Mouse (Mus musculus) adipocyte (in vitro differentiated cells): ENCODE results near the gene Tnk2.
A peak's percentile ranks its signal among the peaks of the same experiment; 100 is the strongest.

Experiments used
- DNase-seq: peaks from one replicate; pipeline ENCODE4 v3.0.0-alpha.2; 2016; ENCODE audit warnings: low spot score

Tnk2 gene

DNA sequence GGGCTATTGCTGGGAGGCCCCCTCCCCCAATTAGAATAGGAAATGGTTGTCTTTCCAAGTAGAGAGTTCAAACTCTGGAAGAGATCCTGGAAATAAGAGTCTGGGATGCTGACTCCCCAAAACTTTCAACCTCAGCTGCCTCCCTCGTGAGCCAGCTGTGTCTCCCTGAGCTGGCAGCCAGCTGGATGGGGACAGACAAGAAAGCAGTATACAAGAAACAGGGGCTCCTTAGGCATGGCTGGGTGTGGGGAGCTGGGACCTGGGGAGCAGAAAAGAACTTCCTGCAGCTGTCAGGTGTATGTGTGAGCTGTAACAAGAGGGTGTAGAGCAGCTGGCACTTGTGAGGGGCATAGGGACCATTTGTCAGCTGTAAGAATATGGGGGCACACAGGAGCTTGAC, 16.4 kb downstream of the Tnk2 start:
- DNase-seq = peak; percentile 73

GRCm38 (mm10) chr16:32660557-32661321, 17.1 kb downstream of the Tnk2 start:
- peak; percentile 97 for DNase-seq

DNA sequence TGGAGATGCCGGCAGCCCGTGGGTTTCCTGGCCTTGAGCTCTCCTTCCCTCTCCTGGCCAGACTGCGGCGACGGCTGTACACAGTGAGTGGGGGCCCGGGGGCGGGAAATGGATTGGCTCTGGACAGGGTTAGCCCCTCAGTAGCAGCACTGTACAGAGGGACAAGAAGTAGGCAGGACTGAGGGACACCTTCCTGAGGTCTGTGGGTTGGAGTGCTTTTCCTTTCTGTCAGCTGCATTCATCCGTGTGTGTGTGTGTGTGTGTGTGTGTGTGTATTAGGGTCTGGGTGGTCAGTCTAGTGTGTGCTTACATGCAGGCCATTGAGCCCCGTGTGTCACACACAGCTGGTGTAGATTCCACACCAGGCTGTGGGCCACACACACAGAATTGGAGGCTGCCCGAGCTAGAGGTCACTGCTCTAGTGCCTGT, 17.8 kb downstream of the Tnk2 start:
- DNase-seq = no peak

DNA sequence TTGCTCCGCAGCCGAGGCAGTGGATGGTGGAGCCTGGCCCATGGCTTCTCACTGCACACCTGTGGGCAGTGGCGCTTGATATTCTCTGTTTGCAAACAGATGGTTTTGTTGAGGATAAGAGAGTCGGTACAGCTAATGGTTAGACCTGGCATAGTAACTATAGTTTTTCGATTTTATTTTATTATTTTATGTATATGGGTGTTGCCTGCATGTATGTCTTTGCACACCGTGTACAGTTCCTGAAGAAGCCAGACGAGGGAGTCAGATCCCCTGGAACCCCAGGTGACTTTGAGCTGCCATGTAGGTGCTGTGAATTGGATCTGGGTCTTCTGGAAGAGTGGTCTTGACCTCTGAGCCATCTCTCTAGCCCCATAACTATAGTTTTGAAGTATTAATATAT, 18.7 kb downstream of the Tnk2 start:
- no peak for DNase-seq

GRCm38 (mm10) chr16:32663231-32663858, 19.7 kb downstream of the Tnk2 start:
- no peak for DNase-seq

GRCm38 (mm10) chr16:32664211-32664610, 20.5 kb downstream of the Tnk2 start:
- DNase-seq = no peak

DNA sequence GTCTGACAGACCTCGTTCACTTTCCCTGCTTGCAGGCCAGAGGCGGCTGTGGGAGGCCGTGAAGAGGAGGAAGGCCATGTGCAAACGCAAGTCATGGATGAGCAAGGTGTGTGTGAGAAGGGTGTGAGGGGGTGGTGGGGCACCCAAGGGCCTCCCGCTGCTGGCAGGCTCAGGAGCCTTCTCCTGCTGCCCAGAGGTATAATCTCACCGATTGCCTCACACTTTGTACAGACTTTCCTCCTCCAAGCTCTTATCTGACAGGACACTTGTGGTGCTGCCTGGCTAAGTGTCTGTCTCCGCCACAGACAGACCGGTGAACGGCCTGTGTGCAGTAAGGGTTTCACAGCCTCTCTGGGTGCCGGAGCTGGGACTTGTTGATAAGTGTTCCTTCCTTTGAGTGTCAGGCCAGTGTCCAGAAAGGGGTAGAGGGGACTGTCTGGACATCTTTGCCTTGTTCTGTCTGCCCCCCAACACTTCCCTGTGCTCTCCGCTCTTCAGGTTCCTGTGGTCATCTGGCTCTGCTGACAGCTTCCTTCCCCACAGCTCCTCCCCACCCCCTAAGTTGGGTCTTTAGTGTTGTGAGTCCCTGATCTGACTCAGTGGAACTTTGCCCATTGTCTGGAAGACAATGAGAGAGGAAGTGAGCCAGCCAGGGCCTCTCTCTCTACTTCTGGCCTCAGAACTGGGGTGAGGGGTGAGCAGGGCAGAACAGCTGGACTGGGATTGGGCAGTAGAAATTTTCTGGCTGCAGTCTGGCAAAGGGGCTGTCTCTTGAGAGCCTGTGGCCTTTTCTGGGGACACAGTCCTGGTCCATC, 22.4 kb downstream of the Tnk2 start:
- peak; percentile 97 for DNase-seq

DNA sequence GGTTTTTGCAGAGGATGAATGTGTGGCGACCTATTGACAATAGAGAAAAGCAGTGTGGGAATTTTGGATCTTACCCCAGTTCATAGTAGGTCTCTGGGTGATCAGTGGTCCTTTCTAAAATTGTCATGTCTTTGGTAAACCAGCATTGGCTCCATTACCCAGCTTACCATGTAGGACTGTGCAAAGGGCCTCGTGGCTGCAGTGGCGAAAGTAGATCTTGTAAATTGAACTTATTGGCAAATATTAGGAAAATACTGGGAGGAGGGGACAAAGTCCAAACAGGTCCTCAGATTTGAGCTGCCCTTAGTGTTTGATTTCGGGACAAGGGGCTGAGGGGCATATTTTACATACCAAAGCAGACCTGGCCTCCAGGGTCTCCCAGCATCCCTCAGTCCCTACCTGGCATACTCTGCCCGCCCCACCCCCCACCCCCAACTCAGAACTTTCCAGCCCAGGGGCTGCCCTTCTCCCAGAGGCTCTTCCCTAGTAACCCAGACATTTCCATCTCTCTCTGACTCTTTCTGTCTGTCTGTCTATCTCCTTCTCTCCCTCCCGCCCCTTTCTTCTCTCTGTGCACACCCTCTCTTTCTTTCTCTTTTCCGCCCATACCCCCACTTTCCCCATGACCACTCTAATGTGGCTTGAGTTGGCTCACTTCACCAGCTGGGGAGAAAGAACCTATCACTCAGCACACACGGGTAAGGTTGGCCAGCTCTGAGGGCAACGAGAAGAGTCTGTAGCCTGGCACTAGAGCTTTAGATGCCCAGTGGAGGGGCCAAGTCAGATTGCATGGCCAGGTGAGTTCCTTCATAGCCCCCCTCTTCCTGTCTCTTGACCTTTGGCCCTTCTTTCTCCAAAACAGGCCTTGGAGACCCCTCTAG, 23.2 kb downstream of the Tnk2 start:
- no peak for DNase-seq

GRCm38 (mm10) chr16:32667552-32667872, 23.8 kb downstream of the Tnk2 start:
- DNase-seq = no peak

- DNase-seq = no peak
These were observed 24.4 kb downstream of the Tnk2 start for GRCm38 (mm10) chr16:32668030-32668429.

DNA sequence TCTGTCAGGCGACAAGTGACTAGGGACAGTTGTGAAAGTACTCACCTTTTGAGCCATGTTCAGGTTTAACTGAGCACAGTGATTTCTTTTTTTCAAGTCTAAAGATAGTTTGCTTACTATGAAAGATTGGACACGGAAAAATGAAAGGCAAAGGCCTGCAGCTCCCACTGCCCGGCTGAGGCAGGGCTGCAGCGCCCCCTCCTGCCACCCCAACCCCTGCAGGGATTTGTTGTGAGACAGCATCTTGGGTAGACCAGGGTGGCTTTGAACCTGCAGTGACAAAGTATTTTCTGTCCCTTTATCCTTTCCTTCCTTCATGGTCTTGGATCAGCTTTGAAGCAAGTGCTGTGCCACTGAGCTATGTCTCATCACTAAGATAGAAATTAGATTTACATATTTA, 24.8 kb downstream of the Tnk2 start:
- DNase-seq = no peak

DNA sequence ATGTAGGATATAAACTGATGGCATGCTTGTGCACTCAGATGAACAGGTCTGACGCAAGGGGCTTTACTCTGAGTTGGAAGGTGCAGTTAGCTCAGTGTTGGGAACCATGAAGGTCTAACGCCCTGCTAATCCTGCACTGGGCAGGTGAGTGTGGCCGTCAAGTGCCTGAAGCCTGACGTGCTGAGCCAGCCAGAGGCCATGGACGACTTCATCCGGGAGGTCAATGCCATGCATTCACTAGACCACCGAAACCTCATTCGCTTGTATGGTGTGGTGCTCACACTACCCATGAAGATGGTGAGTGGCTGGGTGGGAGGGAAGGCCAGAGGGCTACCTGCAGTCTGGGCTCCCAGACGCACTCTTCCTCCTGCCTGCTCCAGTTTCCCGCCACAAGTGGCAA, 25.6 kb downstream of the Tnk2 start:
- no peak for DNase-seq

GRCm38 (mm10) chr16:32670354-32671124, 26.9 kb downstream of the Tnk2 start:
- no peak for DNase-seq

GRCm38 (mm10) chr16:32671206-32671887, 27.7 kb downstream of the Tnk2 start:
- DNase-seq = no peak

DNA sequence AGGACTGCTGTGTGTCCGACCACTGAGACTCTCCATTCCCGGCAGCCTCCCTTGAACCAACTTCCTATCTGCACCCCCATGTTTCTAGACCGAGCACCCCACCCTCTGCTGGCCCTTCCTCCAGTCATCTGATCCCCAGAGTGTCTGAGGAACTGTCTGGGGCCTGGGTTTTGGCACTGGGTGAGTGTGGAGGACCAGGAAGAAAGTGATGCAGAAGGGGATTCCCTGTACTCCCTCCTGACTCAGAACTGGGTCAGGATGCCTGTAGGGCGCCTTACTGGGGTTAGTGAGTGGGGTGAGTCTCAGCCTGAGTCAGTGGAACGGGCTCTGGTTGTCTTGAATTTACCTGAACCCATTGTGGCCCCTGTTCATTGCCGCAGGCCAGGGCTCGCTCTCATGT, 28.6 kb downstream of the Tnk2 start:
- DNase-seq = no peak

DNA sequence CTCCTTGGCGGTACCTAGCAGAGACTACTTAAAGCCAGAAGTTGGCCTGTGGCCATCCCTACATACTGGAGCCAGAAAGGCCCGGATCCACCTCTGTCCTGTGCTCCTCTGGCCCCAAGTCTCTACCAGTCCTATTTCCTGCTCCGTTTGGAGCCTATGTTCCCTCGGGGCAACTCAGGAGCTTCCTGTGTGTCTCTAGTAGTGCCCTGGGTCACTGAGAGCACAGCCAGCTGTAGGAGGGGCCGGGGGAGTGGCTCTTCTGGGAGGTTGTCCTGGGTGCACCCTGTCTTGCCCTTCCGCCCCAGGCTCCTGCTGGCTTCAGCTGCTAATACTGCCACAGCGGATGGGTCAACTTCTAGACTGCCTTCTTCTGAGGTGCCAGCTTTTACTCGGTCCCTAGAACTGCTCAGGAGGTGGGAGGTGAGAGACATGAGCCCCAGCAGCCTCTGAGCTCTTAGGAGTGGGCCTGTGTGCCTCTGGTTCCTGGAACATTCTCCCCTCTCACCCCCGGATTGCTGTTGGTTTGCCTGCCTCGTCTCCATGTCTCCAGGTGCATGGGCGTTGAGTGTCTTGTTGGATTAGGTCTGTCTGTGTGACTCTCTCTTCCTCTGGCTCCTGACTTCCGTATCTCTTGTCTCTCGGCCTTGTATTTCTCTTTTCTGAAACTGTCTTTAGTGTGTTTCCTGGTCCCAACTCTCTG, 29.3 kb downstream of the Tnk2 start:
- peak; percentile 91 for DNase-seq

DNA sequence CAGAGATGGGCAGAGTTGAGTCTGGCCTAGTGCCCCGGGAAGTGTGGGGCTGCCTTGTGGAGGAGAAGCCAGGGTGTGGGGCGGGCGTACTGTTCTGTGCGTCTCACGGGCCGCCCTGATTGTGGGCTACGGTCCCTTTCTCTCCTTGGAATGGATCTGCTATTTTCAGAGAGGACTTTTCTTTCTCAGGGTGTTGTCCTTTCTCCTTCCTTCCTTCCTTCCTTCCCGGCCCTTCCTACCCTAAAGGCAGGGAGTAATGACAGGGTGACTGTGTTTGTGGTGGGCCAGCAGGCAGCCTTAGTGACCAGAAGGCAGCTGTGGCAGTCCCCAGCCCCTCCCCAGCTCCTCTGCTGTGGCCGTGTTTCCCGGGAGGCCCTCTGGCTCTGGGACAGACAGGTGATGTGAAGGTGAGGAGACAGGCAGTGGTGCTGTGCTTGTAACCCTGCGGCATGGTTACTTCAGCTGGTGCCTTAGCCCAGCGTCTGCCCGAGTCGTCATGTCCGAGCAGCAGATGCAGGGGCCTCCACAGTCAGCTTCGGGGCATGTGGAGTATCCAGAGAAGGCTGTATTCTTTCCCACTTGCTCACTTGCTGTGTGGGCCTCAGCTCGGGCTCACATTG, 30.6 kb downstream of the Tnk2 start:
- no peak for DNase-seq

DNA sequence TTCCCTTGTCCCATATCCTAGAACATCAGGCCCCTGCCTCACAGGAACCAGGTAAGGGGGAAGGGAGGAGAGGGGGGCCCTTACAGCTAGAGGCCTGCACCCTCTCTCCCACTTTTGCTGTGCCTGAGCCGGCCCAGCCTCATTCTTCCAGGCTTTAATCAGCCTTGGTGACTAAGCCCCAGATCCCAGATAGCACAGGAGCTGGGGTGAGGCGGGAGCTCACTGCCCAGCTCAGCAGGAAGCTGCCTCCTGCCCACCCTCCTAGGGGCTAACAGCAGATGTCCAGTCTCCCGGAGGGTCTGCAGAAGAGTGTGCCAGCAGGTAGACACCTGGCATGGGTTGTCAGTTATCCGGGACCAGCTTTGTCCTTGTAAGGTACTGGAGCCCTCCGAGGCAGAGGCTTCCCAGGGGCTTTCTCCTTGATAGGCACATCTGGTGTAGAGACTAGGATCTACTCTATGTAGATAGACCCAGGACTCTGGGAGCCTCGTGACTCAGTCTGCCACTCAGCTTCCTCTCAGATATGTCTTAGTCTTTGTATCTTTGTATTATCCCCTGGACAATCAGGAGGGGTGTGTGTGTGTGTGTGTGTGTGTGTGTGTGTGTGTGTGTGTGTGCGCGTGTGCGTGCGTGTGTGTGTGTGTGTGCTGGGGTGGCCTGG, 33.5 kb downstream of the Tnk2 start:
- no peak for DNase-seq

GRCm38 (mm10) chr16:32677903-32678302, 34.2 kb downstream of the Tnk2 start:
- DNase-seq = no peak
